Mouse (Mus musculus) thymus, adult 2 months (tissue): ENCODE data around the gene Snx18. TPM values are rescaled to one million over a fixed set of nuclear protein-coding genes. Genes with fewer than 3 reads are reported as not detected.

ENCODE experiments used
- DNase-seq: peaks from one replicate; pipeline ENCODE4 v3.0.0; 2021
- H3K27ac ChIP-seq: fragments of 200-500 bp; 2 replicates; pipeline ENCODE4 v1.5.1; 2012; ENCODE audit warnings: low read length, control low read depth; ENCODE audit not compliant: control insufficient read depth, insufficient read depth
- H3K27me3 ChIP-seq: fragments of 200-500 bp; 2 replicates; pipeline ENCODE4 v1.6.1; 2012; ENCODE audit warnings: mild to moderate bottlenecking, low read length, moderate library complexity, mixed read lengths; ENCODE audit not compliant: control insufficient read depth, insufficient read depth
- H3K36me3 ChIP-seq: fragments of 200-500 bp; 2 replicates; pipeline ENCODE4 v1.6.1; 2012; ENCODE audit warnings: mild to moderate bottlenecking, low read length, moderate library complexity; ENCODE audit not compliant: control insufficient read depth, insufficient read depth
- H3K4me1 ChIP-seq: fragments of 200-500 bp; replicated peaks from 2 replicates; pipeline ENCODE4 v1.6.1; 2012; ENCODE audit warnings: low read length; ENCODE audit not compliant: control insufficient read depth, insufficient read depth
- H3K4me3 ChIP-seq: fragments of 200-500 bp; 2 replicates; pipeline ENCODE4 v1.5.1; 2012; ENCODE audit warnings: mild to moderate bottlenecking, low read length, control low read depth, moderate library complexity; ENCODE audit not compliant: control insufficient read depth, insufficient read depth
- CTCF ChIP-seq: fragments of 200-500 bp; IDR thresholded peaks from 2 replicates; pipeline ENCODE4 v1.5.1; 2012; ENCODE audit warnings: mild to moderate bottlenecking, control low read depth, low read length, moderate library complexity, borderline replicate concordance; ENCODE audit not compliant: control insufficient read depth, poor library complexity, insufficient read depth; ENCODE audit errors: extremely low read depth
- POLR2A ChIP-seq: fragments of 200-500 bp; IDR thresholded peaks from 2 replicates; pipeline ENCODE4 v1.6.1; 2012; ENCODE audit warnings: mild to moderate bottlenecking, low read length, control low read depth, moderate library complexity; ENCODE audit not compliant: control insufficient read depth, poor library complexity, insufficient read depth; ENCODE audit errors: extremely low read depth
- whole genome bisulfite sequencing: fragments of 180-500 bp; shearing (Covaris S2); methylation state at CpG from one replicate; pipeline ENCODE4 v1.1.7; 2018; 5-methylcytosine and 5-hydroxymethylcytosine counted together
- polyA plus RNA-seq: library from polyadenylated mRNA; depleted of rRNA; stranded (reverse); fragments of >200 nt; gene quantifications from 2 replicates; pipeline ENCODE4 v1.2.3, GENCODE M21; 2012

Snx18 gene
- polyA plus RNA-seq, 1 experiment: 15.6 TPM

DNA sequence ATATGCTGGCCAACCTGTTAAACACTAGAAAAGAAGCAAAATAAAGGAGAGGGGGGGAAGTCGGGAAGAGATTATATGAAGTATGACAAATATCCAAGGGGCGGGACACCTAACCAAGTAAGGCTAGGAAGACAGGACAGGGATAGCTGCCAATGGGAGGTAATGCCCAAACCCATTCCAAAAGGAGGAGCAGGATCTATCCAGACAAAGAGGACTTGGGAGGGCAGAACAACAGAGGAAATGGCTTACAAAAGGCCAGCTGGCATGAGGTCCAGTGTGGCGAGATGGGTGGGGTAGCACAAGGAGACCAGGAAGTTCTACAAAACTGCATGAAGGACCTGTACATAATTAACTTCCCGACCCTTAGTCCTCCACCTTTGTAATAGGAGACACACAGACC, 34.8 kb downstream of the Snx18 start:
- H3K27ac ChIP-seq: no peak overlapping the region
- H3K4me3 ChIP-seq: no peak overlapping the region
- WGBS: 95% methylated on average over 4 of the region's 4 CpGs
- peaks cover 6% of the 10 kb centered on the region for H3K4me1 ChIP-seq
- no peaks in the 10 kb centered on the region for H3K27me3 ChIP-seq
- no peak for DNase-seq
- H3K36me3 ChIP-seq: no peaks in the 10 kb centered on the region
- no peak for TF ChIP-seq CTCF
- TF ChIP-seq POLR2A: no peak

DNA sequence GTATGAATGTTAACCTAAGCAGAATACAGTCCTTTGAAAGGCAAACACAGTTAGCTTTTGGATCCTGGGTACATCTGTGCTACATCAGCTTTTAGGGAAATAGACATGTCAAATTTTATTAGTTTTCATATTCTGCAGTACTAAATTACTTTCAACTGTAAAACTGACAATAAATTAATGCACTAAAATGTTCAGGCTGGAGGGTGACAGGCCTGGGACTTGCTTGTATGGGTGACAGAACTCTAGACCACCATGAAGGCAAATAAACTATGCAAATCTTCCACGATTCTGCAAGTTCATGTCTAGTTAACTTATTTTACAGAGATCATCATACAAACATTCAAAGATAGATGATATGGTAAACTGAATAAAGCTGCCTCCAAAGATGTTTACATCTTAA, 36.3 kb downstream of the Snx18 start:
- H3K36me3 ChIP-seq: no peaks in the 10 kb centered on the region
- DNase-seq: no peak

DNA sequence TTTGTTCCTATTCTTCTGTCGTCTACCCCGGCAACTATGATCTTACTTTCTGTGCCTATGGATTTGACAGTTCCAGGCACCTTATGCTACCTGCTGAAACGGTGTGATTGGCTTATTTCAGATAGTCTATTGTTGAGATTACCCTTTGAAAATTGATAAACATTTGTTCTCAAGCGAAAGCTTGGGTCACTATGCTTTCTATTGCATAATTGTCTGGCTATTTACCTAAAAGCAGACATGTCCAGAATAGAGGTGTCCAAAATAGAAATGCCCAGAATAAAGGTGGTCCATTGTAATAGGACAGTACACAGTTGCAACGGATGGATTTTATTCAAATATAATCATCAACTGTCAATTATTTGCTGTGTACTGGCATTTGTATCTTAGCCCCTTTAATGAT, 36.9 kb downstream of the Snx18 start:
- DNase-seq: no peak
- H3K4me3 ChIP-seq: no peak overlapping the region
- WGBS: 96% methylated on average over 5 of the region's 5 CpGs

More for the DNA sequence above, 36.3 kb downstream of the Snx18 start:
- Histone ChIP-seq H3K27me3 (no peaks in the 10 kb centered on the region), H3K27ac (no peak overlapping the region), H3K4me3 (no peak overlapping the region), H3K4me1 (peaks cover 6% of the 10 kb centered on the region)
- no peak for TF ChIP-seq CTCF
- no peak for TF ChIP-seq POLR2A
- 96% methylated on average over 1 of the region's 1 CpGs for WGBS

DNA sequence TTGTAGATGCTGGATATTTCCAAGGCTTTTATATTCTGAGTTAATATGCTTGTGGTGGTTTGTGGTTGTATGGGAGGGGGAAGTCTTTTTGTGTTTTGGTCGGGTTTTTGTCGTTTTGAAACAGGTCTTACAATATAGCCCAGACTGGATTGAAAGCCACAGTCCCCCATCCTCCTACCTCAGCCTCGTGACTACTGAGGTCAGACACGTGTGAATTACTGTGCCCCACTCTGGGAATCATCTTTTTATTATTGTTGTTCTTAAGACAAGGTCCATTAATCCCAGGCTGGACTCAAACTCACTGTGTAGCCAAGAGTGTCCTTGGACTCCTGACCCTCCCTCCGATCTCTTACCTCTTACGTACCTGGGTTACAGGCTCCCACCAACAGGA, 38.0 kb downstream of the Snx18 start:
- 34% methylated on average over 6 of the region's 6 CpGs for WGBS
- Histone ChIP-seq H3K27ac (peak overlapping the region; percentile 46; the same call in 1 of the 2 replicates), H3K36me3 (no peaks in the 10 kb centered on the region), H3K4me1 (peaks cover 9% of the 10 kb centered on the region), H3K4me3 (no peak overlapping the region), H3K27me3 (no peaks in the 10 kb centered on the region)
- TF ChIP-seq CTCF: no peak
- no peak for DNase-seq

More for the DNA sequence above, 36.9 kb downstream of the Snx18 start:
- H3K4me1 ChIP-seq: peaks cover 6% of the 10 kb centered on the region
- H3K27me3 ChIP-seq: no peaks in the 10 kb centered on the region
- TF ChIP-seq POLR2A (no peak), CTCF (no peak)
- H3K27ac ChIP-seq: no peak overlapping the region
- no peaks in the 10 kb centered on the region for H3K36me3 ChIP-seq

DNA sequence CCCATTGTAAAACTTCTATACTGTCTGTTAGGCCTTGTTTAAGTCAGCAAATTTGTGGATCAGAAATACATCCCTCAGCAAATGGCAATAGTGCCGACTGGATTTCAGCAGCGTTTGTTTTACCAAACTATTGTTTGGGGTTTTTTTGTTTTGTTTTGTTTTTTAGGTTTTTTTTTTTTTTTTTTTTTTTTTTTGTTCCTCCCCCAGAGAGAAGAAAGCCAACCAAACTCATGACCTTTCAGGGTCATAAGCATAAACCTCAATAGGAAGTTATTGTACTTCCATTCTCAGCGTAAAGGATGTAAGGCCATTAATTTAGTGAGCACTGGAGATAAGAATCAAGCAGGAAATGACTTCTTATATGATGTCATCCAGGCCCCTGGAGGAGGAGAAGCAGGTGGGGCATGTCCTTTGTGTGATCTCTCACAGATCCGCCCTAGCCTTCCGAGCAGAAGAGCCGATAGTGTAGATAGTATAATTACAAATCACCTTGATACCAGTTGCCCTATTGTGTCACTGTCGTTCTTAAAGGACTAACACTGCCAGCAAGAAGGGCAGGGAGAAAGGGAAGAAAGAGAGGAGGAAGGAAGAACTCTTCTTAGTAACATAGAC, 38.5 kb downstream of the Snx18 start:
- 9% methylated on average over 7 of the region's 7 CpGs for WGBS
- no peak overlapping the region for H3K27ac ChIP-seq
- H3K36me3 ChIP-seq: no peaks in the 10 kb centered on the region
- TF ChIP-seq CTCF (no peak), POLR2A (no peak)
- no peaks in the 10 kb centered on the region for H3K27me3 ChIP-seq
- peak; percentile 33 for DNase-seq
- peaks cover 10% of the 10 kb centered on the region for H3K4me1 ChIP-seq
- no peak overlapping the region for H3K4me3 ChIP-seq

DNA sequence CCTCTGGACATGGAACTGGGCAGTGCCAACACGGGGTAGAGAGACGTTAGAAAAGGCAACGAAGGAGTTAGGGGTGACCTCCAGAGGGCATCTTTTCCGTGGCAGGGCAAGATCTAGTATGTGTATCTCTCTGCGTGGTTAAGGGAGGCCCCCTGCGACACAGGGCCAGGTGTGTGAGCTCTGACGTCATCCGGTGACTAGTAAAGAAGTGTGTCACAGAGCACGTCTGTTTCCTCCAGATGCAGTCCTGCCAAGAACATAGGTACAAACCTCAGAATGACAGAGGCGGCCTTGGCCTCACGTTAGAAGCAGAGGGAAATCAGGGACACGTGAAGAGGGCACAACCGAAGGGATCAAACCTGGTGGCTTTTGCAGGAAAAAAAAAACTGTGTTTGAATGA, 44.1 kb downstream of the Snx18 start:
- peak; percentile 81 for DNase-seq
- Histone ChIP-seq H3K27ac (peak overlapping the region; percentile 64), H3K4me3 (no peak overlapping the region), H3K36me3 (no peaks in the 10 kb centered on the region), H3K27me3 (no peaks in the 10 kb centered on the region), H3K4me1 (peaks cover 17% of the 10 kb centered on the region)
- 32% methylated on average over 13 of the region's 13 CpGs for WGBS
- TF ChIP-seq CTCF (peak; percentile 45; the same call in 1 of the 2 replicates), POLR2A (no peak)

DNA sequence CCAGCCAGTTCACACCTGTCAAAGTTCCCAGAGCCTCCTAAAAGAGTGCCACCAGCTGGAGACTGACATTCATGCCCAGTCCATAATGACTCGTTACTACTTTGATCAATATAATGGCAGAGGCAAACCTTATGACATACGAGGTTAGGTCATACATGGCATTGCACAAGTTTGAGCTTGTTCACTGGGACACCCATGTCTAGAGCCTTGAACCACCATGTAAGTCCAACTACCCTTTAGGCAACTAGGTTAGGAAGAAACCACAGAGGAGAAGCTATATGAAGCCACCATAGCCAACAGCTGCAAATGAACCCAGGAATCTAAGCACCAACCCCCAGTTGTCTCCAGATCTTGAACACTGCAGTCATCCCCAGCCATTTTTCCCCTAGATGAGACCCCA, 45.0 kb downstream of the Snx18 start:
- DNase-seq: no peak
- no peak for TF ChIP-seq CTCF
- TF ChIP-seq POLR2A: no peak
- Histone ChIP-seq H3K4me3 (no peak overlapping the region), H3K27ac (no peak overlapping the region), H3K27me3 (no peaks in the 10 kb centered on the region), H3K4me1 (peaks cover 18% of the 10 kb centered on the region), H3K36me3 (no peaks in the 10 kb centered on the region)
- WGBS: 100% methylated on average over 2 of the region's 2 CpGs
